Mouse (Mus musculus): ENCODE measurements around the gene Sec24d. TPM values are rescaled to one million over a fixed set of nuclear protein-coding genes. Genes with fewer than 3 reads are reported as not detected.
A peak's percentile ranks its signal among the peaks of the same experiment; 100 is the strongest.

The Sec24d gene
- polyA plus RNA-seq, 1 experiment from 2014 or later = 51.4 TPM

- Histone ChIP-seq H3K36me3 (ENCODE audit: insufficient read depth, low read length) (no peaks in the 10 kb centered on the region), H3K4me1 (replicated peaks; ENCODE audit: insufficient read depth, low read length) (peaks cover 5% of the 10 kb centered on the region; the same call in 1 of the 2 replicates), H3K9me3 (replicated peaks; ENCODE audit: low read length) (no peaks in the 10 kb centered on the region), H3K9ac (ENCODE audit: low read depth, low read length) (peak within 1 kb of the TSS; percentile 44; the same call in 1 of the 2 replicates), H3K4me2 (ENCODE audit: low read length) (peak within 1 kb of the TSS; percentile 69), H3K27ac (no peak within 1 kb of the TSS), H3K4me3 (replicated peaks; ENCODE audit: low read depth, low read length) (peak within 1 kb of the TSS; percentile 43), H3K27me3 (ENCODE audit: insufficient read depth, low read length) (no peaks in the 10 kb centered on the region)
- ATAC-seq (replicated peaks; ENCODE audit: low FRiP score, low read depth) (0 out of 2 replicates have a peak, but pooled peaks have one; percentile 43), DNase-seq (ENCODE audit: low spot score) (peak; percentile 79)
- no peak for TF ChIP-seq CTCF (IDR thresholded peaks at IDR 0.05; ENCODE audit: low read depth)
- 1% methylated on average over 20 of the region's 20 CpGs for WGBS
These were observed 31.3 kb upstream of the Sec24d start, which contains the start of gene Synpo2 for GRCm38 (mm10) chr3:123235921-123236320. TSS of gene Synpo2 (minus strand) at chr3:123236149.

GRCm38 (mm10) chr3:123237039-123237438 is 30.2 kb upstream of the Sec24d start:
- Histone ChIP-seq H3K4me2 (ENCODE audit: low read length) (no peak overlapping the region), H3K4me1 (replicated peaks; ENCODE audit: insufficient read depth, low read length) (peaks cover 5% of the 10 kb centered on the region; the same call in 1 of the 2 replicates), H3K4me3 (replicated peaks; ENCODE audit: low read depth, low read length) (no peak overlapping the region), H3K36me3 (ENCODE audit: insufficient read depth, low read length) (no peaks in the 10 kb centered on the region), H3K9ac (ENCODE audit: low read depth, low read length) (no peak overlapping the region), H3K27me3 (ENCODE audit: insufficient read depth, low read length) (no peaks in the 10 kb centered on the region), H3K9me3 (replicated peaks; ENCODE audit: low read length) (no peaks in the 10 kb centered on the region), H3K27ac (no peak overlapping the region)
- DNase-seq (ENCODE audit: low spot score) = no peak
- ATAC-seq (replicated peaks; ENCODE audit: low FRiP score, low read depth) = no peak
- WGBS = 24% methylated on average over 7 of the region's 7 CpGs
- no peak for TF ChIP-seq CTCF (IDR thresholded peaks at IDR 0.05; ENCODE audit: low read depth)

- H3K4me1 ChIP-seq (replicated peaks; ENCODE audit: insufficient read depth, low read length) = peaks cover 5% of the 10 kb centered on the region; the same call in 1 of the 2 replicates
- no peaks in the 10 kb centered on the region for H3K27me3 ChIP-seq (ENCODE audit: insufficient read depth, low read length)
- DNase-seq (ENCODE audit: low spot score) (no peak), ATAC-seq (replicated peaks; ENCODE audit: low FRiP score, low read depth) (no peak)
- no peaks in the 10 kb centered on the region for H3K9me3 ChIP-seq (replicated peaks; ENCODE audit: low read length)
- no peak overlapping the region for H3K27ac ChIP-seq
- H3K9ac ChIP-seq (ENCODE audit: low read depth, low read length) = no peak overlapping the region
- TF ChIP-seq CTCF (IDR thresholded peaks at IDR 0.05; ENCODE audit: low read depth) = no peak
- no peak overlapping the region for H3K4me2 ChIP-seq (ENCODE audit: low read length)
- H3K4me3 ChIP-seq (replicated peaks; ENCODE audit: low read depth, low read length) = no peak overlapping the region
- H3K36me3 ChIP-seq (ENCODE audit: insufficient read depth, low read length) = no peaks in the 10 kb centered on the region
These were observed 29.8 kb upstream of the Sec24d start for GRCm38 (mm10) chr3:123237446-123237845.

GRCm38 (mm10) chr3:123244376-123244775 is 22.9 kb upstream of the Sec24d start:
- no peak overlapping the region for H3K9ac ChIP-seq (ENCODE audit: low read depth, low read length)
- TF ChIP-seq CTCF (IDR thresholded peaks at IDR 0.05; ENCODE audit: low read depth) = no peak

GRCm38 (mm10) chr3:123245646-123246045 is 21.6 kb upstream of the Sec24d start:
- Histone ChIP-seq H3K4me2 (ENCODE audit: low read length) (no peak overlapping the region), H3K9me3 (replicated peaks; ENCODE audit: low read length) (no peaks in the 10 kb centered on the region), H3K27ac (no peak overlapping the region), H3K36me3 (ENCODE audit: insufficient read depth, low read length) (no peaks in the 10 kb centered on the region), H3K4me3 (replicated peaks; ENCODE audit: low read depth, low read length) (no peak overlapping the region), H3K27me3 (ENCODE audit: insufficient read depth, low read length) (no peaks in the 10 kb centered on the region), H3K9ac (ENCODE audit: low read depth, low read length) (no peak overlapping the region), H3K4me1 (replicated peaks; ENCODE audit: insufficient read depth, low read length) (0 out of 2 replicates have a peak, but pooled peaks cover 5% of the 10 kb centered on the region)
- WGBS = 23% methylated on average over 4 of the region's 4 CpGs
- no peak for TF ChIP-seq CTCF (IDR thresholded peaks at IDR 0.05; ENCODE audit: low read depth)
- ATAC-seq (replicated peaks; ENCODE audit: low FRiP score, low read depth) = no peak
- DNase-seq (ENCODE audit: low spot score) = peak; percentile 22

More at GRCm38 (mm10) chr3:123244376-123244775, 22.9 kb upstream of the Sec24d start:
- ATAC-seq (replicated peaks; ENCODE audit: low FRiP score, low read depth) (no peak), DNase-seq (ENCODE audit: low spot score) (no peak)
- no peaks in the 10 kb centered on the region for H3K36me3 ChIP-seq (ENCODE audit: insufficient read depth, low read length)
- WGBS = 37% methylated on average over 5 of the region's 5 CpGs
- H3K9me3 ChIP-seq (replicated peaks; ENCODE audit: low read length) = no peaks in the 10 kb centered on the region
- H3K27ac ChIP-seq = no peak overlapping the region
- H3K4me3 ChIP-seq (replicated peaks; ENCODE audit: low read depth, low read length) = no peak overlapping the region
- H3K4me1 ChIP-seq (replicated peaks; ENCODE audit: insufficient read depth, low read length) = 0 out of 2 replicates have a peak, but pooled peaks cover 5% of the 10 kb centered on the region
- no peak overlapping the region for H3K4me2 ChIP-seq (ENCODE audit: low read length)
- no peaks in the 10 kb centered on the region for H3K27me3 ChIP-seq (ENCODE audit: insufficient read depth, low read length)

- no peaks in the 10 kb centered on the region for H3K9me3 ChIP-seq (replicated peaks; ENCODE audit: low read length)
- no peaks in the 10 kb centered on the region for H3K27me3 ChIP-seq (ENCODE audit: insufficient read depth, low read length)
- H3K4me1 ChIP-seq (replicated peaks; ENCODE audit: insufficient read depth, low read length) = no peaks in the 10 kb centered on the region
- no peak overlapping the region for H3K9ac ChIP-seq (ENCODE audit: low read depth, low read length)
- no peak for ATAC-seq (replicated peaks; ENCODE audit: low FRiP score, low read depth)
- 0 out of 2 replicates have a peak, but pooled peaks have one; percentile 3 for TF ChIP-seq CTCF (IDR thresholded peaks at IDR 0.05; ENCODE audit: low read depth)
- no peaks in the 10 kb centered on the region for H3K36me3 ChIP-seq (ENCODE audit: insufficient read depth, low read length)
- no peak overlapping the region for H3K4me2 ChIP-seq (ENCODE audit: low read length)
- no peak for DNase-seq (ENCODE audit: low spot score)
- WGBS = 84% methylated on average over 11 of the region's 11 CpGs
- no peak overlapping the region for H3K27ac ChIP-seq
- H3K4me3 ChIP-seq (replicated peaks; ENCODE audit: low read depth, low read length) = no peak overlapping the region
These were observed 10.8 kb upstream of the Sec24d start for GRCm38 (mm10) chr3:123256181-123257101.

Data from kidney, postnatal 0 days (tissue).